In the genomic region with DNA sequence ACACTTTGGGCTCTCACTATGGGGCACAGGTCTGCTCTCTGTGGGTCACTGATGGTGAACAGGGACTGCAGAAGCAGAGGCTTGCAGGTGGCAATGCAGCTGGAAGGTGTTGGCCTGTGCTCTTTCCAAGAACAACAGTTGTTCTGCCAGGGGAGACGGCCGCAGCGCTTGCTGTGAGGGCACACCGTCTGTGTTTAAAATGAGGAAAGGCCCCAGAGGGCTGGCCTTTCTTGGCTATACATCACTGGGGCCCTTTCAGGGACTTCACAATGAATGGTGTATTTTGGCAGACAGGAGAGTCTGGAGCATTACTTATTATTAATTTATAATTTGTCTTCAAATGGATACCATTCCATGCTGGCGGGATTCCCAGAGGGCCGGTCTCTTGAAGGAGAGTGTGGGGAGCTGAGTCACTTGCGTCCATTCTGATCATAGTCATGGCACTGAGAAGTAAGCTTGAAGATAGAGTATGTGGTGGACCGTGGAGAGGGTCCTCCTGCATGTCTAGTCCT, we compare ENCODE assay signal across 9 mouse cellular contexts.
DNase-seq lines count a peak whose midpoint lies in the region; ATAC-seq and TF ChIP-seq lines count a peak whose summit lies in the region.
"Had no signal": no experiment of that assay in that cellular context is flagged by ENCODE, and none has a peak within 500 bp of the region (broad histone marks: within the 10 kb centered on the region; RNA-seq: fewer than 3 reads in every experiment).

No protein-coding gene starts in this region.

- no peak overlapping the region for H3K4me2 ChIP-seq in kidney, embryonic 16.5 days (replicated peaks; ENCODE audit: low read depth, low read length)
- H3K4me2 ChIP-seq in midbrain, embryonic 14.5 days (ENCODE audit: low read length) = no peak overlapping the region

- no peak overlapping the region for H3K4me3 ChIP-seq in kidney, embryonic 16.5 days (ENCODE audit: low read length)
- no peak overlapping the region for H3K4me3 ChIP-seq in midbrain, embryonic 14.5 days (replicated peaks; ENCODE audit: low read depth, low read length)

- no peak for DNase-seq in kidney, postnatal 36 days
- DNase-seq in Muller cell, postnatal 12 days (ENCODE audit: inconsistent ontology term) = peak; percentile 62
- DNase-seq in brain, embryonic 14.5 days (ENCODE audit: low read depth) = peak; percentile 59
- peak; percentile 33 for DNase-seq in midbrain, embryonic 14.5 days
- no peak for DNase-seq in right cerebral cortex, adult 18-20 months
- no peak for DNase-seq in heart, adult 8-10 months (ENCODE audit: low spot score)
- DNase-seq: gastrocnemius, postnatal 14 days had no signal

- H3K9ac ChIP-seq in kidney, embryonic 16.5 days (replicated peaks; ENCODE audit: low read length) = no peak overlapping the region
- no peak overlapping the region for H3K9ac ChIP-seq in midbrain, embryonic 14.5 days (replicated peaks; ENCODE audit: low read length)

- no peaks in the 10 kb centered on the region for H3K36me3 ChIP-seq in kidney, embryonic 16.5 days (ENCODE audit: insufficient read depth, low read length)
- no peaks in the 10 kb centered on the region for H3K36me3 ChIP-seq in midbrain, embryonic 14.5 days (ENCODE audit: control insufficient read depth, insufficient read depth, low read length)

- no peak for TF ChIP-seq CTCF in brain, embryonic 14.5 days (IDR thresholded peaks at IDR 0.05; ENCODE audit: borderline replicate concordance, extremely low read depth, insufficient read depth, insufficient read length)

- no peak overlapping the region for H3K27ac ChIP-seq in kidney, embryonic 16.5 days (ENCODE audit: low read length)
- H3K27ac ChIP-seq in midbrain, embryonic 14.5 days (replicated peaks; ENCODE audit: low read depth, low read length) = peak overlapping the region; percentile 26; the same call in 1 of the 2 replicates
- H3K27ac ChIP-seq: macrophage had no signal

- 40% methylated on average over 8 of the region's 8 CpGs for WGBS in kidney, embryonic 16.5 days
- WGBS in midbrain, embryonic 14.5 days = 45% methylated on average over 8 of the region's 8 CpGs

- H3K27me3 ChIP-seq in kidney, embryonic 16.5 days (ENCODE audit: insufficient read depth, low read length) = no peaks in the 10 kb centered on the region
- H3K27me3 ChIP-seq in midbrain, embryonic 14.5 days (ENCODE audit: control insufficient read depth, insufficient read depth, low read length) = no peaks in the 10 kb centered on the region

- peaks cover 13% of the 10 kb centered on the region for H3K4me1 ChIP-seq in kidney, embryonic 16.5 days (ENCODE audit: insufficient read depth, low read length)
- peaks cover 11% of the 10 kb centered on the region; the same call in 1 of the 2 replicates for H3K4me1 ChIP-seq in midbrain, embryonic 14.5 days (ENCODE audit: control insufficient read depth, insufficient read depth, low read length)

- peak; percentile 33; the same call in 1 of the 2 replicates for ATAC-seq in kidney, embryonic 16.5 days (ENCODE audit: low FRiP score, low TSS enrichment)
- no peak for ATAC-seq in midbrain, embryonic 14.5 days (ENCODE audit: low FRiP score, low TSS enrichment)

- no peaks in the 10 kb centered on the region for H3K9me3 ChIP-seq in kidney, embryonic 16.5 days (ENCODE audit: low read length)
- no peaks in the 10 kb centered on the region for H3K9me3 ChIP-seq in midbrain, embryonic 14.5 days (ENCODE audit: control insufficient read depth, low read length)

- no peak for TF ChIP-seq POLR2A in brain, embryonic 14.5 days (IDR thresholded peaks at IDR 0.05; ENCODE audit: borderline replicate concordance, extremely low read depth, insufficient read depth, insufficient read length, poor library complexity, severe bottlenecking)

Comparison
In these comparisons a context has a peak if more than half of its experiments do, and no peak if none do; other contexts are left out.
1. DNase-seq: peak in Muller cell, postnatal 12 days (single experiment), brain, embryonic 14.5 days (single experiment) and midbrain, embryonic 14.5 days (single experiment); none in kidney, postnatal 36 days (0 of 2), right cerebral cortex, adult 18-20 months (single experiment) and heart, adult 8-10 months (single experiment).